Mouse (Mus musculus): ENCODE data around the gene Lck.

DNA sequence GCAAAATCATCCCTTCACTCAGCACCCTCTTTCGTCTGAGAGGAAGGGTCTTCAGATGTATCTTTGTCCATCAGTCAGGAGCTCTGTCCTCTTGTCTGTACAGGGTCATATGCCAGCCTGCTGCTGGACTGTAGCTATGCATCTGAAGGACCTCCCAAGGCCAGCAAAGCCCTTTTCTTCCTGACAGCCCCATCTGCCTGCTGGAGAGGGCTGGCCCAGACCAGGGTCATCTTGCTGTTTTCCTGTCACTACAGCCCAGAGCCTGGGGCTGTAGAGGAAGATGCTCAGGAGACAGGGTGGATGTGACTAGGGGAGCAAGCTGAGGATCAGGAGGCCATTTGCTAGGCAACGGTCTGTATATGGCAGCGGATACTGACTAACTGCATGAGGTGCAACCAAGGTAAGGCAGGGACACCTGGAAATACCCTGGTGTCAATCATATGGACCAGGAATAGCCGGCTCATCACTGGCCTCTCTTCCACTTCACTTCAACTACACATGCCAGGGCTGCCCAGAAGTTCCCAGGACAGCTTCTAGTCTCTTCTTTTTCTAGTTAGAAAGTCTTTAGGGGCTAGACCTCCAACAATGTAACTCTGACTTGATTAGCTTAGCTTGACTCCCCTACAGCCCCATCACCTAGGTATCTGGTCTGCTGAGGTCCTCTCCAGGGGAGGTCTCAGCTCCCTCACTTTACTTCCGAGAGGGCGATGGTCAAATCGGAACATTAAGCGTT, 49.5 kb upstream of the Lck start:
- no peak for TF ChIP-seq GATA1 (IDR thresholded peaks at IDR 0.05; ENCODE audit: borderline replicate concordance, low read length)
- TF ChIP-seq FLI1 (IDR thresholded peaks at IDR 0.05; ENCODE audit: low read length) = no peak
